Mouse (Mus musculus) stomach, embryonic 14.5 days (tissue): Measurements from ENCODE around the gene Ppp1r27. TPM values are rescaled to one million over a fixed set of nuclear protein-coding genes. Genes with fewer than 3 reads are reported as not detected.
A peak's percentile ranks its signal among the peaks of the same experiment; 100 is the strongest.

Source experiments
- ATAC-seq: fragments of 200-750 bp; cut with Nextera tagmentation; 2 replicates; pipeline ENCODE4 v1.8.0; 2017; ENCODE audit warnings: low read depth, moderate TSS enrichment; ENCODE audit not compliant: insufficient number of reproducible peaks, insufficient read depth, low FRiP score
- H3K27ac ChIP-seq: fragments of 300-500 bp; sonication (generic); 2 replicates; pipeline ENCODE4 v1.5.1; 2014; ENCODE audit warnings: mild to moderate bottlenecking, low read length, moderate library complexity, mixed read lengths
- H3K27me3 ChIP-seq: fragments of 300-500 bp; sonication (generic); 2 replicates; pipeline ENCODE4 v1.6.1; 2014; ENCODE audit warnings: low read length, control low read depth, mixed read lengths; ENCODE audit not compliant: control insufficient read depth, insufficient read depth
- H3K36me3 ChIP-seq: fragments of 300-500 bp; sonication (generic); 2 replicates; pipeline ENCODE4 v1.6.1; 2014; ENCODE audit warnings: mild to moderate bottlenecking, control low read depth, low read length, moderate library complexity, mixed read lengths; ENCODE audit not compliant: control insufficient read depth, insufficient read depth
- H3K4me1 ChIP-seq: fragments of 300-500 bp; sonication (generic); 2 replicates; pipeline ENCODE4 v1.6.1; 2014; ENCODE audit warnings: low read length, control low read depth, mixed read lengths; ENCODE audit not compliant: control insufficient read depth, insufficient read depth
- H3K4me2 ChIP-seq: fragments of 300-500 bp; sonication (generic); replicated peaks from 2 replicates; pipeline ENCODE4 v1.6.1; 2014; ENCODE audit warnings: low read depth, low read length, control low read depth
- H3K4me3 ChIP-seq: fragments of 300-500 bp; sonication (generic); 2 replicates; pipeline ENCODE4 v1.5.1; 2014; ENCODE audit warnings: low read depth, low read length, control low read depth
- H3K9ac ChIP-seq: fragments of 300-500 bp; sonication (generic); replicated peaks from 2 replicates; pipeline ENCODE4 v1.6.1; 2014; ENCODE audit warnings: low read depth, mild to moderate bottlenecking, control low read depth, low read length, moderate library complexity, mixed read lengths
- H3K9me3 ChIP-seq: fragments of 300-500 bp; sonication (generic); 2 replicates; pipeline ENCODE4 v1.6.1; 2016; ENCODE audit warnings: low read depth, low read length, control low read depth; ENCODE audit not compliant: control insufficient read depth
- WGBS: fragments of 180-500 bp; shearing (Covaris S2); extraction: QIAGEN DNeasy Blood & Tissue Kit; methylation state at CpG from one replicate; pipeline ENCODE4 v1.1.7; 2014; 5-methylcytosine and 5-hydroxymethylcytosine counted together
- polyA plus RNA-seq: library from polyadenylated mRNA; unstranded; fragments of >200 nt; fragmentation: Nextera tagmentation; extraction: Ambion mirVana; gene quantifications from 2 replicates; pipeline ENCODE4 v1.2.1, GENCODE M21; 2014

The Ppp1r27 gene
- polyA plus RNA-seq, 1 experiment from 2014 or later = not detected

DNA sequence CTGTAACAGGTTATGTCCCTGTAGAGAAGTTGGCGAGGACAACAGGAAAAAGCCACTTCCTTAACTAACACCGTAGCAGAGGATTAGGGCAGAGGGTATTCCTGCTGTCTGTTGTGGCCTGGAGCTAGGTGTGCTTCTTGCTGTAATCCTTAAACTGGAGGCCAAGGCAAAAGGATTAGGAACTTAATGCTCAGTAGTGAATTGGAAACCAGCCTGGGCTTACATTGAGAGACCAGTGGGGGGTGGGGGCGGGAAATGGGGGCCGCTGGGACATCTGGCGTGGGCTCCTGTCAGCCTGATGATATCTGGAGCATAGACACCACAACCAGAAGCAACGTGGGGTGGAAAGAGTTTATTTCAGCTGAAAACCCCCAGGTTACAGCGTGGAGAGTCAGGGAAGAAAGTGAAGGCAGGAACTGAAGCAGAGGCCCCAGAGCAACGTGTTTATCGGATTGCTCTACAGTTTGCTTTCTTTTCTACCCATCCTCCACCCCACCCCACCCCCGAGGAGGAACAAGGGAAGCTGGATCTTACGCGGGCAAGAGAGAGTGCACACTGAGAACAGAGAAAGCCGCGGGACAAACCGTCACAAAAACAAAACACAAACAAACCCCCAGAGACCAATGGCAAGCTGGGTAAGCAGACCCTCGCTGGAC lies 40.4 kb downstream of the Ppp1r27 start:
- H3K27me3 ChIP-seq = no peaks in the 10 kb centered on the region
- peaks cover 10% of the 10 kb centered on the region for H3K4me1 ChIP-seq
- H3K27ac ChIP-seq = peak overlapping the region; percentile 49; the same call in 1 of the 2 replicates
- H3K36me3 ChIP-seq = no peaks in the 10 kb centered on the region
- H3K4me3 ChIP-seq = no peak overlapping the region
- H3K9ac ChIP-seq = no peak overlapping the region
- peak overlapping the region; percentile 17 for H3K4me2 ChIP-seq
- 7% methylated on average over 16 of the region's 16 CpGs for WGBS
- H3K9me3 ChIP-seq = no peaks in the 10 kb centered on the region
- no peak for ATAC-seq

DNA sequence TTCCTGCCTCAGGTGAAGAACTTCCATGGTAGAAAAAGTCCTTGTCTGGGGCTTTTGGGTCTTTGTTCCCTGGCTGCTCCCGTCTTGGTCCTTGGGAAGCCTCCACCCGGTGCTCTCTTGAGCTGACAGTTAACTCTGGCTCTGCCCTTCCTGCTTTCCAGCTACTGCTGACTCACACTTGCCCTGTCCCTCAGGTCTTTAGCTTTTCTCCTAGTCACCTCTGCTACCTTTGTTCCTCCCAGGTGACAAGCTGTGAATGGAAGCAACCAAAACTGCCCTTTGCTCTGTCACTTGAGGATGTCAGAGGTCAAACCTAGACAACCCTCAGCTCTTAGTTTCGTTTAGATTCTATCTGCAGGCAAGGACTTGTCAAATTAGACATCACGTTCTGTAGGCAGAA lies 41.0 kb downstream of the Ppp1r27 start:
- peaks cover 10% of the 10 kb centered on the region for H3K4me1 ChIP-seq
- 0 out of 2 replicates have a peak overlapping the region, but pooled peaks have one; percentile 17 for H3K4me2 ChIP-seq
- WGBS = 45% methylated on average over 4 of the region's 4 CpGs
- no peaks in the 10 kb centered on the region for H3K36me3 ChIP-seq
- ATAC-seq = no peak
- H3K27ac ChIP-seq = peak overlapping the region; percentile 49; the same call in 1 of the 2 replicates
- H3K9ac ChIP-seq = no peak overlapping the region
- no peak overlapping the region for H3K4me3 ChIP-seq
- H3K27me3 ChIP-seq = no peaks in the 10 kb centered on the region
- H3K9me3 ChIP-seq = no peaks in the 10 kb centered on the region

DNA sequence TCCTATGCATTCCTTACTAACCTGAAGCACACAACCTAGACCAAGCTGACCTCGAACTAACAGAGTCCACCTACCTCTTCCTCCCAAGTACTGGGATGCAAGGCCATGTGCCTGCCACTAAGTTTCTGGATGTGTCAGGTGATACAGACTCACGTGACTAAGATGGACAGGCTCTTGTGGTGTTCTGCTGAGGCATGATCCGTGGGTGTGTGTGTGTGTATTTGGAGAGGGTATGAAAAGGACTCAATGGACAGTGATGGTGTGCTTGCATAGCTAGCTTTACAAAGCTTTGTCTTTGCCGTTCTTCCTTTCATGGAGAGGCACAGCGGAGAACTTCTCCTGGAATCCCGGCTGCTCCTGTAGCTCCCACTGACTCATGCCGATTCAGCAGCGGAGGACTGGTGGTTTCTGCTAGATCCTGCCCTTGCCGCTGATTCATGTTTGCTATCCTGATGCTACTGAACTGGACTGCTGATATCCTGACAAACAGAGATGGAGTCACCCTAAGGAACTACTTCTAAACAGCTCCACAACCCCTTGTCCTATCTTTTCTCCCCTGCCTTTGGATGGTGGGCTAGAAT lies 42.6 kb downstream of the Ppp1r27 start:
- peak overlapping the region; percentile 79 for H3K27ac ChIP-seq
- no peaks in the 10 kb centered on the region for H3K36me3 ChIP-seq
- H3K4me2 ChIP-seq = no peak overlapping the region
- no peak overlapping the region for H3K4me3 ChIP-seq
- ATAC-seq = no peak; the same call in 1 of the 2 replicates
- WGBS = 71% methylated on average over 9 of the region's 9 CpGs
- H3K9ac ChIP-seq = no peak overlapping the region
- H3K4me1 ChIP-seq = peaks cover 10% of the 10 kb centered on the region
- no peaks in the 10 kb centered on the region for H3K9me3 ChIP-seq
- no peaks in the 10 kb centered on the region for H3K27me3 ChIP-seq

DNA sequence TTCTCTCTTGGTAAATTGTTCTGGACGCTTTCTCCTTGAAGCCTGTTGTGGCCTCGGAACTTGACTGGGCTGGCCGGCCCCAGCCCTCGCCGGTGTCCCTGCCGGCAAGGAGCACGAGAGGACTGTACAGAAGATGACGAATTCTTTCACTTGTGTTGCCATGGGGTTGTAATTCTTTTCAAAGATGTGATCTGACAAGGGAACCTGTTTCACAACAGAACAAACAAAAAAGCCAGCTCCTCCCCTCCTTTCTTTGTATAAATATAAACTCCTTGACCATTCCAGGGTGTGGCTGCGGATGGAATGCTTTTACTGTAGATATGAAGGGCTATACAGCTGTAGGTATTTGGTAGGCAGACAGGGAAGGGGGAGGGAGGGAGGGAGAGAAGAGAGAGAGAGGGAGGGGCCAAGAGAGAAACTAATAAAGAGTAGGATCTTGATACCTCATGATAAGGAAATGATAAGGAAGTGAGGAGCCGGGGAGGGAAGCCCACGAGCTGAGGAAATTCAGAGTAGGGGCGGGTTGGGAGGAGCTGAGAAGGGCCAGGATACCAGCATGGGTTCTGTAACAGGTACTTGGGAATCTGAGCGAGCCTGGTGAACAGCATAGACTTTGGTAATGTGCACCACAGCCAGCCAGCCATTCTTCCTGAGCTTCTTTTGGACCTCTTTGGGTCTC lies 43.2 kb downstream of the Ppp1r27 start:
- H3K36me3 ChIP-seq = no peaks in the 10 kb centered on the region
- H3K4me2 ChIP-seq = no peak overlapping the region
- 57% methylated on average over 13 of the region's 13 CpGs for WGBS
- H3K27ac ChIP-seq = peak overlapping the region; percentile 79
- ATAC-seq = peak; percentile 83
- H3K27me3 ChIP-seq = no peaks in the 10 kb centered on the region
- H3K4me1 ChIP-seq = peaks cover 10% of the 10 kb centered on the region
- no peak overlapping the region for H3K9ac ChIP-seq
- H3K9me3 ChIP-seq = no peaks in the 10 kb centered on the region
- no peak overlapping the region for H3K4me3 ChIP-seq

DNA sequence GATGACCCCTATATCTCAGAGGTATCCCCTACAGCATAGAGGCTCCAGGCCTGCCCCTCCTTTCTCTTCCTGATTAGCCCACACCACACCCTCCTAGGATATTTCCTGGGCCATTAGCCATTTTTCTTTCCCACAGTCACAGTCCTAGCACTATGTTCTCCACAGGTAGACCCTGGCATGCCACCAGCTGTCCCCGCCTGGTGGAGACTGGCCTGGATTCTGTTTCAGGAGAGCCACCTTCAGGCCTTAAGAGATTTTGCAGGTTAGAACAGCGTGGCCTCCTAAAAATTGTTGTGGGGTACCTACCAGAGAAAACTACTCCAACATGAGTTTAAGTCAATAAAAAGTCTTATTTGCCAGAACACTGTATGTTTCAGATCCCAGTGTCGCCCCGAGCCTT lies 44.0 kb downstream of the Ppp1r27 start:
- ATAC-seq = peak; percentile 51
- no peak overlapping the region for H3K4me3 ChIP-seq
- no peaks in the 10 kb centered on the region for H3K9me3 ChIP-seq
- no peak overlapping the region for H3K9ac ChIP-seq
- H3K4me1 ChIP-seq = peaks cover 10% of the 10 kb centered on the region
- no peaks in the 10 kb centered on the region for H3K36me3 ChIP-seq
- peak overlapping the region; percentile 77 for H3K27ac ChIP-seq
- WGBS = 61% methylated on average over 4 of the region's 4 CpGs
- H3K4me2 ChIP-seq = no peak overlapping the region
- no peaks in the 10 kb centered on the region for H3K27me3 ChIP-seq

DNA sequence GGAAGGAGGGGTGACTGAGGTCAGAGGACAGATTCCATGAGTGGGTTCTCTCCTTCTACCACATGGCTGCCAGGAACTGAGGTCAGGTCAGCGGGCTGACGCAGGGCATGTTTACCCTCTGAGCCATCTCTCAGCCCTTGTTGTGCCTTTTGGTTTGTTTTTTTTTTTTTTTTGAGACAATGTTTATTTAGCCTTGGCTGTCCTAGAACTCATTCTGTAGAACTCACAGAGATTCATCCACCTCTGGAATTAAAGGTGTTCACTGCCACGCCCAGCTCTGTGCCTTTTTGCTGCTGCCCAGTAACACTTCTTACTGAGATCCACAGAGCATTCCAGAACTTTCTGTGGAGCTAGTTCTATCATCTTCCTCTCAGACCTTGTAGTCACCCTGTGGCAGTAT lies 45.3 kb downstream of the Ppp1r27 start:
- Histone ChIP-seq H3K9ac (no peak overlapping the region), H3K27me3 (no peaks in the 10 kb centered on the region), H3K4me3 (no peak overlapping the region), H3K9me3 (no peaks in the 10 kb centered on the region), H3K4me2 (no peak overlapping the region), H3K27ac (no peak overlapping the region), H3K4me1 (peaks cover 10% of the 10 kb centered on the region), H3K36me3 (no peaks in the 10 kb centered on the region)
- WGBS = 77% methylated on average over 3 of the region's 3 CpGs
- no peak for ATAC-seq

DNA sequence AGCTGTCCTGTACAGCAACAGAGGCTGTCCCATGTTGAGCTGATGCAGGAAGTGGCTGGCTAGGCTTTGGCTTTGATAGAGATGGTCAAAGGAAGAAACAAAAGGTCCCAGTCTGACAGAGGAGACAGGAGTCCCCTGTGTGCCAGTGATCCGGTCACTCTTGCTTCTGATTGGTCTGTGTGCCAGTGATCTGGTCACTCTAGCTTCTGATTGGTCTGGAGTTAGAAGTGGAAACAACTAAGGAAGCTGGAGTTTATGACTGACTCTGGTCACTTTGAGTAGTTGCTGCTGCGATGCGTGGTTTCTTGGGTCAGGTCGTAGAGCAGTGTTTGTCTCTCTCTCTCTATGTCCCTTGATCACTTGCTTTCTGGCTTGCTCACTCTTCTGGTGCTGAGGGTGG lies 49.2 kb downstream of the Ppp1r27 start:
- Histone ChIP-seq H3K27me3 (no peaks in the 10 kb centered on the region), H3K36me3 (peaks cover 16% of the 10 kb centered on the region), H3K4me3 (no peak overlapping the region), H3K4me1 (peaks cover 4% of the 10 kb centered on the region; the same call in 1 of the 2 replicates), H3K4me2 (no peak overlapping the region), H3K27ac (no peak overlapping the region), H3K9ac (no peak overlapping the region), H3K9me3 (no peaks in the 10 kb centered on the region)
- ATAC-seq = no peak
- 89% methylated on average over 4 of the region's 4 CpGs for WGBS

DNA sequence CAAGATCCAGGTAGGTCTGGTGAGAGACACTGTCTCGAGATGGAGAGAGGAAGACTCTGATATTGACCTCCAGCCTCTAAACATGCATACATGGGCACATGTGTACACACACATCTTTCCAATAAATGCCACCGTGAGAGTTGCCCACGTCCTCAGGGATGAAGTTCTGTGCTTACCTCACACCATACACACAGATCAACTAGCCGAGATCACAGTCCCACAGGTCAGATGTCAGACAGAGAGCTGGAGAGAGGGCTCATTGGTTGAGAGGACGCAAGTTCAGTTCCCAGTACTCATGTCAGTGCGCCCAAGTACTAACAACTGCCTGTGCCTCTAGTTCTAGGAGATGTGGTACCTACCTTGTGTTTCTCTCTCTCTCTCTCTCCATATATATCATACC lies 49.9 kb downstream of the Ppp1r27 start:
- ATAC-seq = no peak
- 58% methylated on average over 6 of the region's 6 CpGs for WGBS
- peaks cover 23% of the 10 kb centered on the region for H3K36me3 ChIP-seq
- no peaks in the 10 kb centered on the region for H3K27me3 ChIP-seq
- no peak overlapping the region for H3K4me3 ChIP-seq
- H3K27ac ChIP-seq = no peak overlapping the region; the same call in 1 of the 2 replicates
- no peak overlapping the region for H3K4me2 ChIP-seq
- H3K9ac ChIP-seq = no peak overlapping the region
- no peaks in the 10 kb centered on the region for H3K9me3 ChIP-seq
- H3K4me1 ChIP-seq = no peaks in the 10 kb centered on the region
